Mouse (Mus musculus) kidney, postnatal 0 days (tissue): ENCODE measurements around the gene Fzd10. TPM values are rescaled to one million over a fixed set of nuclear protein-coding genes. Genes with fewer than 3 reads are reported as not detected.

Experiments used
- ATAC-seq: fragments of 200-750 bp; cut with Nextera tagmentation; replicated peaks from 2 replicates; pipeline ENCODE4 v1.8.0; 2017; ENCODE audit warnings: low read depth, moderate number of reproducible peaks, moderate TSS enrichment, moderate library complexity; ENCODE audit not compliant: low FRiP score
- DNase-seq: peaks from one replicate; pipeline ENCODE4 v3.0.0-alpha.2; 2016; ENCODE audit warnings: low spot score
- H3K27ac ChIP-seq: fragments of 300-500 bp; sonication (generic); 2 replicates; pipeline ENCODE4 v1.5.1; 2014; ENCODE audit warnings: mild to moderate bottlenecking
- H3K27me3 ChIP-seq: fragments of 300-500 bp; sonication (generic); 2 replicates; pipeline ENCODE4 v1.6.1; 2014; ENCODE audit warnings: low read length, mixed read lengths; ENCODE audit not compliant: insufficient read depth
- H3K36me3 ChIP-seq: fragments of 300-500 bp; sonication (generic); 2 replicates; pipeline ENCODE4 v1.6.1; 2014; ENCODE audit warnings: low read length, mixed read lengths; ENCODE audit not compliant: insufficient read depth
- H3K4me1 ChIP-seq: fragments of 300-500 bp; sonication (generic); replicated peaks from 2 replicates; pipeline ENCODE4 v1.6.1; 2014; ENCODE audit warnings: antibody characterized with exemption, low read length, mixed read lengths; ENCODE audit not compliant: insufficient read depth
- H3K4me2 ChIP-seq: fragments of 300-500 bp; sonication (generic); 2 replicates; pipeline ENCODE4 v1.6.1; 2014; ENCODE audit warnings: mild to moderate bottlenecking, low read length, moderate library complexity, mixed read lengths
- H3K4me3 ChIP-seq: fragments of 300-500 bp; sonication (generic); replicated peaks from 2 replicates; pipeline ENCODE4 v1.5.1; 2014; ENCODE audit warnings: low read depth, low read length
- H3K9ac ChIP-seq: fragments of 300-500 bp; sonication (generic); 2 replicates; pipeline ENCODE4 v1.6.1; 2014; ENCODE audit warnings: low read depth, low read length
- H3K9me3 ChIP-seq: fragments of 300-500 bp; sonication (generic); replicated peaks from 2 replicates; pipeline ENCODE4 v1.6.1; 2016; ENCODE audit warnings: low read length, inconsistent platforms, mixed read lengths
- CTCF ChIP-seq: IDR thresholded peaks from 2 replicates; pipeline ENCODE4 v1.5.1; 2016; ENCODE audit warnings: antibody characterized with exemption, low read depth, mild to moderate bottlenecking, moderate library complexity
- WGBS: fragments of 180-500 bp; shearing (Covaris S2); extraction: QIAGEN DNeasy Blood & Tissue Kit; methylation state at CpG from one replicate; pipeline ENCODE4 v1.1.7; 2014; 5-methylcytosine and 5-hydroxymethylcytosine counted together
- polyA plus RNA-seq: library from polyadenylated mRNA; unstranded; fragments of >200 nt; fragmentation: Nextera tagmentation; extraction: Ambion mirVana; gene quantifications from 2 replicates; pipeline ENCODE4 v1.2.1, GENCODE M21; 2015

Fzd10 gene
- polyA plus RNA-seq, 1 experiment from 2014 or later: 4.5 TPM

DNA sequence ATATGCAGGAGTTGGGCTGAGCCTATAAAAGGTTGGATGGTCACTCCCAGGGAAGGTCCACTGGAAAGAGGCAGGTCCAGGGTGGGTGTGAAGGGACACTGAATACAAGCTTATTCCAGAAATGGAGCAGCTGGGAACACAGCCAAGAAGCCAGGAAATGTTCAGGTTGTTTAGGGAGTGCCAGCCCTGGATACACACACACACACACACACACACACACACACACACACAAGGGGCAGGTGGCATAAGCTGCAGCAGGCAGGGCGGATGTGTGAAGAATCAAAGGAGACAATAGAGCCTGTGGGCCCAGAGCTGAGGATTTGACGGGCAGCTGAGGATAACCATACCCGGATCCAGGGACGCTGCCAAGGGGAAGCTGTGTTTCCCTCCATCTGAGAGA lies 42.4 kb downstream of the Fzd10 start:
- ATAC-seq: no peak
- TF ChIP-seq CTCF: no peak

DNA sequence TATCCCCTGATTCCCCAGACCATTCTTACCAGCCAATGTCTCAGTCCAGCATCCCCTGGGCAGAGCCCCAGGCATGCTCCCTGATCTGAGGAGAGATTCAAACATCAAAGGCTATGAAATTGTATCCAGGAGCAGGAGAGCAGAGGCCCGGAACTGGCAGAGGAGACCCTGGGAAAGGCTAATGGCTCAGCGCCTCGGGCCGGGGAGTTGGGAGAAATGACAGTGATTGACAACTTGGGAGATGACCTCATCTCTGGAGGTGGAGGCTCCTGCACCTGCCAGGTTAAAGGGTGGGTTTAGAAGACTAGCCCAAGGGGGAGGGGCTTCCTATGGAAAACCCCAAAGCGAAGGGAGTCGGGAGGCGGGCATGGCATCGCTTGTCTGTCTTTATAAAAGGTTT lies 45.1 kb downstream of the Fzd10 start:
- peak; percentile 49 for ATAC-seq
- Histone ChIP-seq H3K27ac (no peak overlapping the region), H3K4me1 (no peaks in the 10 kb centered on the region), H3K9me3 (no peaks in the 10 kb centered on the region), H3K9ac (no peak overlapping the region), H3K4me3 (no peak overlapping the region), H3K36me3 (no peaks in the 10 kb centered on the region), H3K27me3 (no peaks in the 10 kb centered on the region), H3K4me2 (no peak overlapping the region)
- DNase-seq: peak; percentile 69
- 21% methylated on average over 8 of the region's 8 CpGs for WGBS
- no peak for TF ChIP-seq CTCF

More for the DNA sequence above, 42.4 kb downstream of the Fzd10 start:
- H3K36me3 ChIP-seq: no peaks in the 10 kb centered on the region
- 77% methylated on average over 4 of the region's 4 CpGs for WGBS
- H3K4me3 ChIP-seq: no peak overlapping the region
- H3K27ac ChIP-seq: no peak overlapping the region
- no peak overlapping the region for H3K9ac ChIP-seq
- H3K9me3 ChIP-seq: no peaks in the 10 kb centered on the region
- no peak overlapping the region for H3K4me2 ChIP-seq
- no peaks in the 10 kb centered on the region for H3K27me3 ChIP-seq
- DNase-seq: no peak
- H3K4me1 ChIP-seq: no peaks in the 10 kb centered on the region

DNA sequence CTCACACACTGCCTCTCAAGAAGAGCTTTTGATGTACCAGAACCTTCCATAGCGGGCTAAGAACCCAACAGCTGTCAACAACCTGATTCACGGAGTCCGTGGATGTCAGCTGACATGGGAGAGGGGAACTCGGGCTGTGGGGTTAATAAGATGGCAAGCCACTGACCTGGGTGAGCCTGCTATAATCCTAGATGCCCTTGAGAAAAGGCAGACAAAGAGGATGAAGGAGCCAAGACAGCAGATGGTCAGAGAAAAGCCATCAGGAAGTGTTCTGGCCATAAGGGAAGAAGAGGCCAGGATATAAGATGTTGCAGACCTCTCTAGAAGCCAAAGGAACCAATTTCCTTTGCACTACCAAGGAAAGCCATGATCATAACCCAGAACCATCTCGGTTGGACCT lies 45.6 kb downstream of the Fzd10 start:
- no peaks in the 10 kb centered on the region for H3K4me1 ChIP-seq
- no peaks in the 10 kb centered on the region for H3K9me3 ChIP-seq
- no peak overlapping the region for H3K9ac ChIP-seq
- no peaks in the 10 kb centered on the region for H3K36me3 ChIP-seq
- no peak overlapping the region for H3K27ac ChIP-seq
- no peak overlapping the region for H3K4me2 ChIP-seq
- no peak for TF ChIP-seq CTCF
- no peak for ATAC-seq
- no peak for DNase-seq
- 62% methylated on average over 5 of the region's 5 CpGs for WGBS
- H3K4me3 ChIP-seq: no peak overlapping the region
- no peaks in the 10 kb centered on the region for H3K27me3 ChIP-seq

DNA sequence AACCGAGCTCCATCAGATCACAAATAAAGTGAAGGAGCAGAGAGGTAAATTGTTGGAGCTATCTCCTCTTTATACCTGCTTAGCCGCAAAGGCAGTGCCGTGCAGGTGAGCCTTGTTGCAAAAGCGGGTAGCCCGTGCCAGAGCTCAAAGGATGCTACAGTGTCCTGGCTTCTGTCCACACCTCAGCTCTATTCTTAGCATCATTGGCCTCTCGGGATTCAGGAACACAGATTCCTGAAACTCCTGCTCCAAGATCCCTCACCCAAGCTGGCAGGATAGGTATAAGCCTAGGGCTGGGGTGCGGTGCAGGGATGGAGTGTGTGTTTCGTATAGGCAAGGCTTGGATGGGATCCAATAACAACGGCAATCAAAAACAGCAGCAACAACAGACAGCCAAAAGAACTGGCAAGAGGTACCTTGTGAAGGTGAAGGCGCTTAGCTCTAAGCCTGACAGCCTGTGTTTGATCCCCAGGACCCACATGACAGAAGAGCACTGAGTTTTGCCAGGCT lies 46.6 kb downstream of the Fzd10 start:
- Histone ChIP-seq H3K27me3 (no peaks in the 10 kb centered on the region), H3K4me1 (no peaks in the 10 kb centered on the region), H3K36me3 (no peaks in the 10 kb centered on the region), H3K4me3 (no peak overlapping the region), H3K9ac (no peak overlapping the region), H3K27ac (no peak overlapping the region), H3K4me2 (no peak overlapping the region), H3K9me3 (no peaks in the 10 kb centered on the region)
- 82% methylated on average over 10 of the region's 10 CpGs for WGBS
- TF ChIP-seq CTCF: no peak
- ATAC-seq (no peak), DNase-seq (no peak)

DNA sequence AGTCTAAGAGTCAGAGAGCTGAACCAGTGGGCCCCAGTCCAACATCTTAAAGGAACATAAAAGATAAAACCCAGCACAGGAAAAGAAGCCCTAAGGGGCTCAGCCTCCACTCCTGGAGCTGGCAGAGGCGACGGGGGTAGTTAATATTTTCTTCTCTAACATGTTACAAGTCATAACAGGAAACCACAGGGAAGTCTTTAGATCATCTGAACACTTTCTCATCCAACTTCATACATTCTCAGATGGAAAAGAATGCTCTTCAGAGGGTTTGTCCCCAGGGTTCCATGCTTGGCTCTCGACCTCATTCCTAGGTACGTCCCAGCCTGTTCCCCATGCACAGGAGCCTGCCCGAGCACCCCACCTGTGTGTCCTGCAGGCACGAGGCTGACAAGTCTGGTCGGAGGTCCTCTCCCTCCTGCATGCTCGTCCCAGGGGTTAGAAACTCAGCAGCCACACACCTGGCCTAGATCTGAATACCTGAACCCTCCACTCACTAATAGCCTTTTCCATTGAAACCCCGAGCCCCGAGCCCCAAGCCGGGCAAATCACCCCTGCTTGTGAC lies 48.8 kb downstream of the Fzd10 start:
- Histone ChIP-seq H3K4me3 (no peak overlapping the region), H3K27me3 (no peaks in the 10 kb centered on the region), H3K4me2 (no peak overlapping the region), H3K9me3 (no peaks in the 10 kb centered on the region), H3K4me1 (no peaks in the 10 kb centered on the region), H3K9ac (no peak overlapping the region), H3K36me3 (no peaks in the 10 kb centered on the region), H3K27ac (no peak overlapping the region)
- no peak for TF ChIP-seq CTCF
- 78% methylated on average over 11 of the region's 11 CpGs for WGBS
- DNase-seq (no peak), ATAC-seq (no peak)

Other genes with a start within 250 kb of the Fzd10 start
- 0.14 and 0.24 TPM in 2 replicates for gene Tmem132d, start 167.8 kb upstream of the Fzd10 start, polyA plus RNA-seq
- gene Piwil1, start 101.7 kb downstream of the Fzd10 start, polyA plus RNA-seq: not detected in 2 replicates